Mouse (Mus musculus): Measurements from ENCODE around the gene Rbsn. TPM values are rescaled to one million over a fixed set of nuclear protein-coding genes. Genes with fewer than 3 reads are reported as not detected.
A peak's percentile ranks its signal among the peaks of the same experiment; 100 is the strongest.

The Rbsn gene
- polyA plus RNA-seq, 1 experiment from 2014 or later, result 11.9 TPM

DNA sequence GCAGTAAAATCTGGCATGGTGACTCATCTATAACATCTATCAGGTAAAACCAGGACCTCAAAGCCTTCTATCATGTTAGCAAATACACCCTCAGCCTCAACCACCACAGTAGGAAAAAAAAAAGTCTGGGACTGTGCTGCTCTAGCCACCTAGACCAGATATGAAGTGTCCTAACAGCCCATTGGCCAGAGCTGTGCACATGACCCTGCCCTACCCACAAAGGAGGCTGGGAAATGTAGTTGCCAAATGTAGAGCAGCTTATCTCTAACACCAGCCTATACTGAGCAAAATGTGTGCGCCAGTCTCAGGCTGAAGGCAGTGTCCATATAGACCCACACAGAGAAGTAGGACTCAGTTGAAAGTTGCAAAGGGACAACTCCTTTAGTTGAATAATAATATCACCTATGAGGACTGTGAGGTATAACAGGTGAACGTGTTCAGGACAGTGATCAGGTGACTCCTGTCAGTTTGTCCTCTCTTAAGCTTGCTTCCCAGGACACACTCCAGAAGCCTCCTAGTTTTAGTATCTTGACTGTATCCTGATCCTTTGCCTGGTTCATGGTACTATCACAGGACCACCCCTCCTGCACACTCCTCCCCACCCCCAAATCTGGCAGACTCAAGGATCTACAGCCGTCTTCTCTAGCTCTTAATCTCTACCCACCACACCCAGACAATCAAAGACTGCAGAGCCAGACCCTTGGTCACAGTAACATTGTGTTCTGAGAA, 26.6 kb upstream of the Rbsn start:
- Histone ChIP-seq H3K27me3 (ENCODE audit: control insufficient read depth, insufficient read depth, low read length) (peaks cover 41% of the 10 kb centered on the region), H3K36me3 (ENCODE audit: control insufficient read depth, insufficient read depth, low read length) (no peaks in the 10 kb centered on the region), H3K4me1 (ENCODE audit: control insufficient read depth in 2 of 2, insufficient read depth in 2 of 2, low read length in 2 of 2) (peaks cover 0 to 2% of the 10 kb centered on the region in 2 experiments; a peak in 1 of 4 replicates), H3K4me2 (ENCODE audit: low read length) (no peak overlapping the region), H3K9ac (ENCODE audit: low read length) (no peak overlapping the region), H3K4me3 (ENCODE audit: control insufficient read depth in 1 of 2, insufficient read depth in 1 of 2, low read depth in 1 of 2, low read length in 2 of 2) (no peak overlapping the region), H3K27ac (replicated peaks in 1 of 2; ENCODE audit: control insufficient read depth in 1 of 2, insufficient read depth in 1 of 2, low read depth in 2 of 2, low read length in 2 of 2) (no peak overlapping the region), H3K9me3 (ENCODE audit: control insufficient read depth, low read length) (no peaks in the 10 kb centered on the region)
- ATAC-seq (ENCODE audit: insufficient number of reproducible peaks, insufficient read depth, low FRiP score, low read depth), result peak; percentile 65
- 46% methylated on average over 3 of the region's 3 CpGs for WGBS

DNA sequence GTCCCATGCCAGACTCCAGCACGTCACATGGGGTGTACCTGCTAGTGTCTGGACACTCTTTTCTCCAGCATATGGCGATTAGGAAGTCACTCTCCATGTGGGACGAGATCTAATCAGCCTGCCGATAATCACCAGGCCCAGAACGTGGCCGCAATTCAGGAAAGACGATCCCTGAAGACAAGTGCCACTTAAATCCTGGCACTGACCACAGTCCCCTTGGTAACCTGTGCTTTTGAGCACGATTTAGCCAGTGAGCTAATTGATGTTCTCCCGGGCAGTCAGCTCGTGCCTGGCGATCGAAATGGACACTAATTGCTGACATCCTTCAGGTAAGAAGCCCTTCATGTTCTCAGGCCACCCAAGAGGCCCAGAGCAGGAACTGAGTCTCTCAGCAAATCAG, 20.3 kb upstream of the Rbsn start:
- no peak for ATAC-seq (ENCODE audit: insufficient number of reproducible peaks, insufficient read depth, low FRiP score, low read depth)
- Histone ChIP-seq H3K4me2 (ENCODE audit: low read length) (no peak overlapping the region), H3K4me1 (ENCODE audit: control insufficient read depth in 2 of 2, insufficient read depth in 2 of 2, low read length in 2 of 2) (no peaks in the 10 kb centered on the region), H3K9ac (ENCODE audit: low read length) (no peak overlapping the region), H3K27me3 (ENCODE audit: control insufficient read depth, insufficient read depth, low read length) (no peaks in the 10 kb centered on the region), H3K27ac (replicated peaks in 1 of 2; ENCODE audit: control insufficient read depth in 1 of 2, insufficient read depth in 1 of 2, low read depth in 2 of 2, low read length in 2 of 2) (no peak overlapping the region), H3K36me3 (ENCODE audit: control insufficient read depth, insufficient read depth, low read length) (no peaks in the 10 kb centered on the region), H3K4me3 (ENCODE audit: control insufficient read depth in 1 of 2, insufficient read depth in 1 of 2, low read depth in 1 of 2, low read length in 2 of 2) (no peak overlapping the region), H3K9me3 (ENCODE audit: control insufficient read depth, low read length) (no peaks in the 10 kb centered on the region)
- WGBS, result 59% methylated on average over 12 of the region's 12 CpGs

DNA sequence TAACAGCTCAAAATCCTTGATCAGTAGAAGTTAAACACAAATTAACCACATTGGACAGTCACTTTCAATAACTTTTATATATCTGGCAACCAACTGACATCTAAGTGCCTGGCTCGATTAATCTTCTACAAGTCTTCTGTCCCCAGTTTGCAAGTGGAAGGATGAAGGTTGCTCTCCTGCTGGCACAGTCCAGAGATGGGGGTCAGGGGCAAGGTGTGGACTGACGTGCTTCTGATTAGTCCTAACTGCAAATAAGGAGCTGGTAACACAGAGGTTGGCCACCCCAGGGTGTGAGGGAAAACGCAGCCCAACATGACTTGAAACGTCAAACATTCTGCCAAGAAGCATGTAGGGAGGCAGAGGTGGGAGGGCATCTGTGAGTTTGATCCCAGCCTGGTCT, 17.0 kb upstream of the Rbsn start:
- Histone ChIP-seq H3K9ac (ENCODE audit: low read length) (no peak overlapping the region), H3K27ac (replicated peaks in 1 of 2; ENCODE audit: control insufficient read depth in 1 of 2, insufficient read depth in 1 of 2, low read depth in 2 of 2, low read length in 2 of 2) (no peak overlapping the region), H3K9me3 (ENCODE audit: control insufficient read depth, low read length) (no peaks in the 10 kb centered on the region), H3K36me3 (ENCODE audit: control insufficient read depth, insufficient read depth, low read length) (no peaks in the 10 kb centered on the region), H3K4me2 (ENCODE audit: low read length) (no peak overlapping the region), H3K4me3 (ENCODE audit: control insufficient read depth in 1 of 2, insufficient read depth in 1 of 2, low read depth in 1 of 2, low read length in 2 of 2) (no peak overlapping the region), H3K4me1 (ENCODE audit: control insufficient read depth in 2 of 2, insufficient read depth in 2 of 2, low read length in 2 of 2) (no peaks in the 10 kb centered on the region), H3K27me3 (ENCODE audit: control insufficient read depth, insufficient read depth, low read length) (no peaks in the 10 kb centered on the region)
- no peak for ATAC-seq (ENCODE audit: insufficient number of reproducible peaks, insufficient read depth, low FRiP score, low read depth)
- WGBS, result 55% methylated on average over 4 of the region's 4 CpGs

DNA sequence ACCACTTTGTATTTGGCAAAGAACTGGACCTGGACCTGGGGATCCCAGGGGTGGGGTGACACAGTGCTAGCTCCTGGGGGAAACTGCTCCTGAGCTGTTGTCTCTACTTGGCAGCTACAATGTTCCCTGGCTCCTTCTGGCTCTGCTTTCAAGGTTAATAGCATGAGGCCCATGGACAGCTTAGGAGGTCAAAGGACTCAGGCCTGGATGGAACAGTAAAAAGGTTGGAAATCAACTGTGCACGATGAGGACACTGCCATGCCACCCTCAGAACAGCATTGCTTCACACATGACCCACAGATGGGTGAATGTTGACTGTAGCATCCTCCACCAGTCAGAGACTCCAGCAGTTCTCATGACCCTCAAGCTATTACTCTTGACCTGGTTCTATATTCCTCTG, 16.6 kb upstream of the Rbsn start:
- WGBS, result 52% methylated on average over 1 of the region's 1 CpGs
- no peak for ATAC-seq (ENCODE audit: insufficient number of reproducible peaks, insufficient read depth, low FRiP score, low read depth)
- Histone ChIP-seq H3K9ac (ENCODE audit: low read length) (no peak overlapping the region), H3K4me3 (ENCODE audit: control insufficient read depth in 1 of 2, insufficient read depth in 1 of 2, low read depth in 1 of 2, low read length in 2 of 2) (no peak overlapping the region), H3K9me3 (ENCODE audit: control insufficient read depth, low read length) (no peaks in the 10 kb centered on the region), H3K4me1 (ENCODE audit: control insufficient read depth in 2 of 2, insufficient read depth in 2 of 2, low read length in 2 of 2) (no peaks in the 10 kb centered on the region), H3K27me3 (ENCODE audit: control insufficient read depth, insufficient read depth, low read length) (no peaks in the 10 kb centered on the region), H3K4me2 (ENCODE audit: low read length) (no peak overlapping the region), H3K27ac (replicated peaks in 1 of 2; ENCODE audit: control insufficient read depth in 1 of 2, insufficient read depth in 1 of 2, low read depth in 2 of 2, low read length in 2 of 2) (no peak overlapping the region), H3K36me3 (ENCODE audit: control insufficient read depth, insufficient read depth, low read length) (no peaks in the 10 kb centered on the region)

DNA sequence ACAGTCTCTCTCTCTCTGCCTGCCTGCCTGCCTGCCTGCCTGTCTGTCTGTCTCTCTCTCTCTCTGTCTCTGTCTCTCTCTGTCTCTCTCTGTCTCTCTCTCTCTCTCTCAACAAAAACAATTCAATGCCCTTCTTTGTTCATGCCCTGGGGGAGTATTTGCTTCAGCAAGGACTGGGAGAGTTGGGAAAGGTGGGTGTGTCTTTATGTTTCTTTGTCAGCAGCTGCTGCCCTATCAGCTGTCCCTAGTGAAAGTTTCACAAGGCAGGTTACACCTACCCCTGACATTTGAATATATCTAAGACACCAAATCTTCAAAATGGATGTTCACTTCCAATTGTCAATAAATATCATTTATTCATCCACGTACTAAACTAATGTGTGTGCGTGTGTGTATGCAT, 14.9 kb upstream of the Rbsn start:
- no peak for ATAC-seq (ENCODE audit: insufficient number of reproducible peaks, insufficient read depth, low FRiP score, low read depth)
- no peak overlapping the region for H3K27ac ChIP-seq (replicated peaks in 1 of 2; ENCODE audit: control insufficient read depth in 1 of 2, insufficient read depth in 1 of 2, low read depth in 2 of 2, low read length in 2 of 2)
- no peaks in the 10 kb centered on the region for H3K4me1 ChIP-seq (ENCODE audit: control insufficient read depth in 2 of 2, insufficient read depth in 2 of 2, low read length in 2 of 2)
- no peaks in the 10 kb centered on the region for H3K36me3 ChIP-seq (ENCODE audit: control insufficient read depth, insufficient read depth, low read length)
- H3K4me3 ChIP-seq (ENCODE audit: control insufficient read depth in 1 of 2, insufficient read depth in 1 of 2, low read depth in 1 of 2, low read length in 2 of 2), result no peak overlapping the region
- no peak overlapping the region for H3K9ac ChIP-seq (ENCODE audit: low read length)
- H3K9me3 ChIP-seq (ENCODE audit: control insufficient read depth, low read length), result no peaks in the 10 kb centered on the region
- WGBS, result 81% methylated on average over 2 of the region's 2 CpGs
- H3K27me3 ChIP-seq (ENCODE audit: control insufficient read depth, insufficient read depth, low read length), result no peaks in the 10 kb centered on the region
- H3K4me2 ChIP-seq (ENCODE audit: low read length), result no peak overlapping the region

DNA sequence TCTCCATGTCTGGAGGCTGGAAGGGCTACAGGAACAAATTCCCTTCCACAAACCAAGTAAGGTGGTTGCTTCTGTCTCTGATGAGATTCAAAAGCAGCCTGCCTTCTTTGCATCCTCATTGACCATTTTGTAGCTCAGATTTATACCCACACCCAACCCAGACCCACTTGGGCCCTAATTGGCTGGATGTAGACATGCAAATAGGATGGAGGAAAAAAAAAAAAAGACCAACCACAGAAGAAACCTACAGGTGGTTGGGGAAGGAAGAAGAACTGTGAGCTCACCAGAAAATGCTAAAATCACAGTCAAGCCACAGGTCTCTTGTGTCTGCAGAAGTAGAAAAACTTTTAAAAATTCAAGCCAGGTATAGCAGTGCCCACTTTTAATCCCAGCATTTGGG, 14.4 kb upstream of the Rbsn start:
- Histone ChIP-seq H3K9ac (ENCODE audit: low read length) (no peak overlapping the region), H3K4me2 (ENCODE audit: low read length) (no peak overlapping the region), H3K9me3 (ENCODE audit: control insufficient read depth, low read length) (no peaks in the 10 kb centered on the region), H3K4me1 (ENCODE audit: control insufficient read depth in 2 of 2, insufficient read depth in 2 of 2, low read length in 2 of 2) (no peaks in the 10 kb centered on the region), H3K36me3 (ENCODE audit: control insufficient read depth, insufficient read depth, low read length) (no peaks in the 10 kb centered on the region), H3K27me3 (ENCODE audit: control insufficient read depth, insufficient read depth, low read length) (no peaks in the 10 kb centered on the region), H3K27ac (replicated peaks in 1 of 2; ENCODE audit: control insufficient read depth in 1 of 2, insufficient read depth in 1 of 2, low read depth in 2 of 2, low read length in 2 of 2) (no peak overlapping the region), H3K4me3 (ENCODE audit: control insufficient read depth in 1 of 2, insufficient read depth in 1 of 2, low read depth in 1 of 2, low read length in 2 of 2) (no peak overlapping the region)
- ATAC-seq (ENCODE audit: insufficient number of reproducible peaks, insufficient read depth, low FRiP score, low read depth), result no peak

DNA sequence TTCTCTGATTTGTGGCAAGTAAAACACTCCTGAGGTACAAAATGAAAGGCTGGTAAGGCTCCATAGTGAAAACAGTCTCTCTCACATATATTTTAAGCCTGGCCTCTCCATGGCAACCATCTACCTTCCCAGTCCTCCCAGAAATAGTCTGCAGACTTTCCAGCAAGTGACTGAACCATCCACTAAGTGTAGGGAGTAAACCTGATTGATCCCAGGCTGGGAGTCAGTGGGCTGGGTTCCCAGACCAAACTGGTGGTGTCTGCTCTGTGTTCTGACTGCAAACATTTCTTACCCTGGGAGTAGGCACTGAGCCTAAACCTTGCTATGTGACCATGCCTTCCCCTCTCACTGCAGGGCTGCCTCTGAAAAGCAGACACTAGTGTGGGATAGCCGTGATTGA, 10.3 kb upstream of the Rbsn start:
- no peaks in the 10 kb centered on the region; a peak in 1 of 4 replicates for H3K4me1 ChIP-seq (ENCODE audit: control insufficient read depth in 2 of 2, insufficient read depth in 2 of 2, low read length in 2 of 2)
- H3K27me3 ChIP-seq (ENCODE audit: control insufficient read depth, insufficient read depth, low read length), result no peaks in the 10 kb centered on the region
- no peaks in the 10 kb centered on the region for H3K36me3 ChIP-seq (ENCODE audit: control insufficient read depth, insufficient read depth, low read length)
- no peak for ATAC-seq (ENCODE audit: insufficient number of reproducible peaks, insufficient read depth, low FRiP score, low read depth)
- H3K4me2 ChIP-seq (ENCODE audit: low read length), result no peak overlapping the region
- H3K9ac ChIP-seq (ENCODE audit: low read length), result no peak overlapping the region
- WGBS, result 72% methylated on average over 1 of the region's 1 CpGs
- no peaks in the 10 kb centered on the region for H3K9me3 ChIP-seq (ENCODE audit: control insufficient read depth, low read length)
- no peak overlapping the region for H3K4me3 ChIP-seq (ENCODE audit: control insufficient read depth in 1 of 2, insufficient read depth in 1 of 2, low read depth in 1 of 2, low read length in 2 of 2)
- H3K27ac ChIP-seq (replicated peaks in 1 of 2; ENCODE audit: control insufficient read depth in 1 of 2, insufficient read depth in 1 of 2, low read depth in 2 of 2, low read length in 2 of 2), result no peak overlapping the region

DNA sequence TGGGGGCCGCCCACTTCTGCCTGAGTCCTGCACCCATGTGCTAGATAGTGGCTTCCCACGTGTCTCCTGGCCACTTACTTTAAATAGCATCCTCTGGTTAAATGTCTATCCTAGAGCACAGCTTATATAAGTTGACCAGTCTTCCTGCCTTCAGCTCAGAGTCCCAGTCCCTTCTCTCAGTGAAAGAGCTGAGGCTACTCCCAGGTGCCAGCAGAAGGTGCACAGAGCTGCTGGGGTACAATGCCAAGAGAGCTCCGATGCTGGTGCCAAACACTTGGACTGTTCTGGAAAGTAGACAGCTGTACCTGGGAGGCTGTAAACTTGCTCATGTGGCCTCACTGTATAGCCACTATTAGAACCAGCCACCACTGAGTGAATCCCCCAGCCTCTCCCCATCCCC, 7.3 kb upstream of the Rbsn start:
- ATAC-seq (ENCODE audit: insufficient number of reproducible peaks, insufficient read depth, low FRiP score, low read depth), result no peak
- Histone ChIP-seq H3K9me3 (ENCODE audit: control insufficient read depth, low read length) (no peaks in the 10 kb centered on the region), H3K4me3 (ENCODE audit: control insufficient read depth in 1 of 2, insufficient read depth in 1 of 2, low read depth in 1 of 2, low read length in 2 of 2) (no peak overlapping the region), H3K36me3 (ENCODE audit: control insufficient read depth, insufficient read depth, low read length) (no peaks in the 10 kb centered on the region), H3K27me3 (ENCODE audit: control insufficient read depth, insufficient read depth, low read length) (no peaks in the 10 kb centered on the region), H3K27ac (replicated peaks in 1 of 2; ENCODE audit: control insufficient read depth in 1 of 2, insufficient read depth in 1 of 2, low read depth in 2 of 2, low read length in 2 of 2) (no peak overlapping the region), H3K9ac (ENCODE audit: low read length) (no peak overlapping the region), H3K4me1 (ENCODE audit: control insufficient read depth in 2 of 2, insufficient read depth in 2 of 2, low read length in 2 of 2) (no peaks in the 10 kb centered on the region; a peak in 1 of 4 replicates), H3K4me2 (ENCODE audit: low read length) (no peak overlapping the region)
- WGBS, result 56% methylated on average over 3 of the region's 3 CpGs
